ENCODE assay signal across 8 mouse cellular contexts in genomic region chr15:7811253-7811625, GRCm38 (mm10). TPM values are rescaled to one million over a fixed set of nuclear protein-coding genes. Genes with fewer than 3 reads are reported as not detected.
DNase-seq lines count a peak whose midpoint lies in the region; ATAC-seq and TF ChIP-seq lines count a peak whose summit lies in the region.

No protein-coding gene starts in this region.

- H3K36me3 ChIP-seq in liver, embryonic 11.5 days (ENCODE audit: control insufficient read depth, insufficient read depth, low read length), result no peaks in the 10 kb centered on the region
- no peaks in the 10 kb centered on the region for H3K36me3 ChIP-seq in limb, embryonic 11.5 days (ENCODE audit: control insufficient read depth, insufficient read depth, low read length)
- no peaks in the 10 kb centered on the region for H3K36me3 ChIP-seq in stomach, embryonic 15.5 days

- ATAC-seq in liver, embryonic 11.5 days (replicated peaks; ENCODE audit: low FRiP score), result no peak
- ATAC-seq in limb, embryonic 11.5 days (ENCODE audit: insufficient number of reproducible peaks, low FRiP score, low TSS enrichment, low read depth), result no peak
- no peak for ATAC-seq in stomach, embryonic 15.5 days (ENCODE audit: insufficient read depth, low FRiP score, low read depth)
- ATAC-seq in frontal cortex, adult (ENCODE audit: low TSS enrichment), result no peak

- H3K4me1 ChIP-seq in liver, embryonic 11.5 days (replicated peaks; ENCODE audit: control insufficient read depth, insufficient read depth, low read length), result no peaks in the 10 kb centered on the region; the same call in 1 of the 2 replicates
- H3K4me1 ChIP-seq in embryonic fibroblast, embryonic 13.5 days (ENCODE audit: control insufficient read depth, insufficient read depth, low read length), result no peaks in the 10 kb centered on the region
- peaks cover 38% of the 10 kb centered on the region for H3K4me1 ChIP-seq in limb, embryonic 11.5 days (ENCODE audit: control insufficient read depth, insufficient read depth, low read length)
- H3K4me1 ChIP-seq in stomach, embryonic 15.5 days, result peaks cover 9% of the 10 kb centered on the region

- H3K9ac ChIP-seq in liver, embryonic 11.5 days (ENCODE audit: low read depth, low read length), result no peak overlapping the region
- peak overlapping the region; percentile 17; the same call in 1 of the 2 replicates for H3K9ac ChIP-seq in limb, embryonic 11.5 days (ENCODE audit: low read length)
- H3K9ac ChIP-seq in stomach, embryonic 15.5 days, result peak overlapping the region; percentile 60; the same call in 1 of the 2 replicates

- no peak overlapping the region for H3K27ac ChIP-seq in liver, embryonic 11.5 days (ENCODE audit: low read depth, low read length)
- no peak overlapping the region for H3K27ac ChIP-seq in embryonic fibroblast, embryonic 13.5 days (ENCODE audit: insufficient read depth, low read length)
- H3K27ac ChIP-seq in limb, embryonic 11.5 days (replicated peaks; ENCODE audit: low read depth, low read length), result no peak overlapping the region; the same call in 1 of the 2 replicates
- peak overlapping the region; percentile 75 for H3K27ac ChIP-seq in stomach, embryonic 15.5 days

- no peak for TF ChIP-seq CTCF in embryonic fibroblast, embryonic 13.5 days (IDR thresholded peaks at IDR 0.05; ENCODE audit: borderline replicate concordance, insufficient read depth, low read length)

- H3K4me2 ChIP-seq in liver, embryonic 11.5 days, result peak overlapping the region; percentile 75
- peak overlapping the region; percentile 95 for H3K4me2 ChIP-seq in limb, embryonic 11.5 days (ENCODE audit: low read depth, severe bottlenecking)
- peak overlapping the region; percentile 95 for H3K4me2 ChIP-seq in stomach, embryonic 15.5 days

- no peak for TF ChIP-seq POLR2A in embryonic fibroblast, embryonic 13.5 days (IDR thresholded peaks at IDR 0.05; ENCODE audit: low read depth, low read length)

- peak overlapping the region; percentile 54 for H3K4me3 ChIP-seq in liver, embryonic 11.5 days (ENCODE audit: low read depth, low read length)
- H3K4me3 ChIP-seq in embryonic fibroblast, embryonic 13.5 days (ENCODE audit: insufficient read depth, low read length), result peak overlapping the region; percentile 29
- H3K4me3 ChIP-seq in limb, embryonic 11.5 days (ENCODE audit: low read depth, low read length), result peak overlapping the region; percentile 53
- H3K4me3 ChIP-seq in stomach, embryonic 15.5 days (replicated peaks), result peak overlapping the region; percentile 60

- no peaks in the 10 kb centered on the region for H3K9me3 ChIP-seq in liver, embryonic 11.5 days (ENCODE audit: control insufficient read depth, low read length)
- H3K9me3 ChIP-seq in limb, embryonic 11.5 days (ENCODE audit: control insufficient read depth, low read length), result no peaks in the 10 kb centered on the region
- H3K9me3 ChIP-seq in stomach, embryonic 15.5 days, result no peaks in the 10 kb centered on the region

- peaks cover 88% of the 10 kb centered on the region for H3K27me3 ChIP-seq in liver, embryonic 11.5 days (replicated peaks; ENCODE audit: control insufficient read depth, insufficient read depth, low read length)
- peaks cover 77% of the 10 kb centered on the region for H3K27me3 ChIP-seq in limb, embryonic 11.5 days (ENCODE audit: control insufficient read depth, insufficient read depth, low read length)
- peaks cover 53% of the 10 kb centered on the region for H3K27me3 ChIP-seq in stomach, embryonic 15.5 days (replicated peaks)

- DNase-seq in liver, embryonic 11.5 days (ENCODE audit: low spot score), result no peak
- DNase-seq in liver, result no peak
- peak; percentile 64 for DNase-seq in limb, embryonic 11.5 days (ENCODE audit: low spot score)
- no peak for DNase-seq in kidney, postnatal 25 days
- DNase-seq in frontal cortex, postnatal 10 days (ENCODE audit: low spot score in 2 of 2), result no peak

- WGBS in liver, embryonic 11.5 days, result 2% methylated on average over 11 of the region's 11 CpGs
- 1% methylated on average over 11 of the region's 11 CpGs for WGBS in limb, embryonic 11.5 days
- 4% methylated on average over 11 of the region's 11 CpGs for WGBS in stomach, embryonic 15.5 days

RNA-seq across cellular contexts. Expression of gene Gdnf, which starts 0.6 kb away (rescaled TPM):
- 0.33 and 0.38 TPM in 2 replicates for polyA plus RNA-seq in liver, embryonic 11.5 days (2014; fragmentation: Nextera tagmentation; extraction: Ambion mirVana)
- 1.2 and 1.3 TPM in 2 replicates for polyA plus RNA-seq in embryonic fibroblast, embryonic 13.5 days (2011; ENCODE audit: insufficient read length, low read depth, missing spikeins)
- polyA plus RNA-seq in limb, embryonic 11.5 days (2014; fragmentation: Nextera tagmentation; extraction: Ambion mirVana), result 1.2 TPM in 2 replicates
- 1.8 and 2.7 TPM in 2 replicates for polyA plus RNA-seq in stomach, embryonic 15.5 days (2015; fragmentation: Nextera tagmentation; extraction: Ambion mirVana)
